9 mouse cellular contexts compared by ENCODE assay signal in genomic region chr7:127614091-127614490, GRCm38 (mm10). TPM values are rescaled to one million over a fixed set of nuclear protein-coding genes. Genes with fewer than 3 reads are reported as not detected.
DNase-seq lines count a peak whose midpoint lies in the region; ATAC-seq and TF ChIP-seq lines count a peak whose summit lies in the region.
"Had no signal": no experiment of that assay in that cellular context is flagged by ENCODE, and none has a peak within 500 bp of the region (broad histone marks: within the 10 kb centered on the region; RNA-seq: fewer than 3 reads in every experiment).

No protein-coding gene starts in this region.

- 23% methylated on average over 8 of the region's 8 CpGs for WGBS in lung, adult 2 months
- 10% methylated on average over 8 of the region's 8 CpGs for WGBS in embryonic facial prominence, embryonic 15.5 days
- 18% methylated on average over 8 of the region's 8 CpGs for WGBS in kidney, embryonic 16.5 days
- 22% methylated on average over 8 of the region's 8 CpGs for WGBS in neural tube, embryonic 13.5 days

- H3K27ac ChIP-seq in embryonic facial prominence, embryonic 15.5 days (replicated peaks), result peak overlapping the region; percentile 78; the same call in 1 of the 2 replicates
- H3K27ac ChIP-seq in kidney, embryonic 16.5 days (ENCODE audit: low read length), result peak overlapping the region; percentile 94
- H3K27ac ChIP-seq in neural tube, embryonic 13.5 days (replicated peaks), result no peak overlapping the region

- H3K27me3 ChIP-seq in embryonic facial prominence, embryonic 15.5 days, result no peaks in the 10 kb centered on the region
- no peaks in the 10 kb centered on the region for H3K27me3 ChIP-seq in kidney, embryonic 16.5 days (ENCODE audit: insufficient read depth, low read length)
- no peaks in the 10 kb centered on the region for H3K27me3 ChIP-seq in neural tube, embryonic 13.5 days

- H3K36me3 ChIP-seq in embryonic facial prominence, embryonic 15.5 days, result peaks cover 38% of the 10 kb centered on the region
- peaks cover 38% of the 10 kb centered on the region for H3K36me3 ChIP-seq in kidney, embryonic 16.5 days (ENCODE audit: insufficient read depth, low read length)
- H3K36me3 ChIP-seq in neural tube, embryonic 13.5 days, result peaks cover 35% of the 10 kb centered on the region

- H3K9me3 ChIP-seq in embryonic facial prominence, embryonic 15.5 days (replicated peaks), result no peaks in the 10 kb centered on the region
- H3K9me3 ChIP-seq in kidney, embryonic 16.5 days (ENCODE audit: low read length), result peaks cover 7% of the 10 kb centered on the region; the same call in 1 of the 2 replicates
- H3K9me3 ChIP-seq in neural tube, embryonic 13.5 days, result no peaks in the 10 kb centered on the region

- H3K4me3 ChIP-seq in lung, adult 2 months (replicated peaks; ENCODE audit: extremely low read depth, low read depth, low read length), result peak overlapping the region; percentile 91
- H3K4me3 ChIP-seq in embryonic facial prominence, embryonic 15.5 days (replicated peaks), result peak overlapping the region; percentile 99
- H3K4me3 ChIP-seq in kidney, embryonic 16.5 days (ENCODE audit: low read length), result peak overlapping the region; percentile 100
- H3K4me3 ChIP-seq in neural tube, embryonic 13.5 days, result peak overlapping the region; percentile 99

- no peak for DNase-seq in lung, adult 2 months
- no peak for DNase-seq in lung, postnatal 10 days
- DNase-seq in adrenal gland, postnatal 25 days, result no peak
- DNase-seq in left cerebral cortex, adult 8-10 months (ENCODE audit: low spot score in 2 of 2), result no peak
- DNase-seq in left cerebral cortex, adult 11 months (ENCODE audit: low spot score), result no peak

- H3K4me2 ChIP-seq in embryonic facial prominence, embryonic 15.5 days (replicated peaks), result peak overlapping the region; percentile 68
- peak overlapping the region; percentile 81 for H3K4me2 ChIP-seq in kidney, embryonic 16.5 days (replicated peaks; ENCODE audit: low read depth, low read length)
- peak overlapping the region; percentile 92 for H3K4me2 ChIP-seq in neural tube, embryonic 13.5 days

- ATAC-seq in embryonic facial prominence, embryonic 15.5 days (ENCODE audit: insufficient number of reproducible peaks, low FRiP score, low TSS enrichment, low read depth), result no peak
- ATAC-seq in kidney, embryonic 16.5 days (ENCODE audit: low FRiP score, low TSS enrichment), result no peak; the same call in 1 of the 2 replicates
- no peak for ATAC-seq in neural tube, embryonic 13.5 days (ENCODE audit: low read depth)

- TF ChIP-seq CTCF in lung, adult 2 months (IDR thresholded peaks at IDR 0.05; ENCODE audit: insufficient read depth, low read length), result no peak

- TF ChIP-seq POLR2A in lung, adult 2 months (IDR thresholded peaks at IDR 0.05; ENCODE audit: borderline replicate concordance, extremely low read depth, low read depth, low read length), result no peak

- peak overlapping the region; percentile 93 for H3K9ac ChIP-seq in embryonic facial prominence, embryonic 15.5 days
- H3K9ac ChIP-seq in kidney, embryonic 16.5 days (replicated peaks; ENCODE audit: low read length), result peak overlapping the region; percentile 99
- H3K9ac ChIP-seq in neural tube, embryonic 13.5 days, result peak overlapping the region; percentile 97

- H3K4me1 ChIP-seq in lung, adult 2 months (ENCODE audit: control insufficient read depth, insufficient read depth, low read length), result 0 out of 2 replicates have a peak, but pooled peaks cover 7% of the 10 kb centered on the region
- H3K4me1 ChIP-seq in embryonic facial prominence, embryonic 15.5 days, result peaks cover 14% of the 10 kb centered on the region
- H3K4me1 ChIP-seq in kidney, embryonic 16.5 days (ENCODE audit: insufficient read depth, low read length), result peaks cover 17% of the 10 kb centered on the region
- peaks cover 37% of the 10 kb centered on the region for H3K4me1 ChIP-seq in neural tube, embryonic 13.5 days (replicated peaks)

RNA-seq across cellular contexts. Expression of gene Zfp629, which starts 1.5 kb away (rescaled TPM):
- 13.9 and 15.4 TPM in 2 replicates for polyA plus RNA-seq in lung, adult 2 months (2012; rRNA removed)
- polyA plus RNA-seq in embryonic facial prominence, embryonic 15.5 days (2015; fragmentation: Nextera tagmentation; extraction: Ambion mirVana), result 11.4 and 11.9 TPM in 2 replicates
- polyA plus RNA-seq in kidney, embryonic 16.5 days (2015; fragmentation: Nextera tagmentation; extraction: Ambion mirVana), result 19.8 and 22.1 TPM in 2 replicates
- polyA plus RNA-seq in neural tube, embryonic 13.5 days (2015; fragmentation: Nextera tagmentation; extraction: Ambion mirVana), result 22.8 and 23.1 TPM in 2 replicates
- total RNA-seq in adrenal gland, postnatal 25 days (2021), result 25.1 and 25.4 TPM in 2 replicates
- 10 to 100 TPM; 19.3 to 29.3 (median 21.9) TPM for total RNA-seq in left cerebral cortex, adult 8-10 months (2022)

RNA-seq across cellular contexts. Expression of gene Rnf40, which starts 25.5 kb away (rescaled TPM):
- 26.1 and 32.8 TPM in 2 replicates for polyA plus RNA-seq in lung, adult 2 months (2012; rRNA removed)
- polyA plus RNA-seq in embryonic facial prominence, embryonic 15.5 days (2015; fragmentation: Nextera tagmentation; extraction: Ambion mirVana), result 47.5 and 51.5 TPM in 2 replicates
- 50.6 and 51.4 TPM in 2 replicates for polyA plus RNA-seq in kidney, embryonic 16.5 days (2015; fragmentation: Nextera tagmentation; extraction: Ambion mirVana)
- polyA plus RNA-seq in neural tube, embryonic 13.5 days (2015; fragmentation: Nextera tagmentation; extraction: Ambion mirVana), result 43.5 and 48.3 TPM in 2 replicates
- 60.6 and 69.6 TPM in 2 replicates for total RNA-seq in adrenal gland, postnatal 25 days (2021)
- total RNA-seq in left cerebral cortex, adult 8-10 months (2022), result 10 to 100 TPM; 57.1 to 68.5 (median 67.5) TPM

RNA-seq across cellular contexts. Expression of gene Ccdc189, which starts 25.7 kb away (rescaled TPM):
- 14.0 and 16.5 TPM in 2 replicates for polyA plus RNA-seq in lung, adult 2 months (2012; rRNA removed)
- polyA plus RNA-seq in embryonic facial prominence, embryonic 15.5 days (2015; fragmentation: Nextera tagmentation; extraction: Ambion mirVana), result 19.2 and 29.0 TPM in 2 replicates
- polyA plus RNA-seq in kidney, embryonic 16.5 days (2015; fragmentation: Nextera tagmentation; extraction: Ambion mirVana), result 16.7 and 17.6 TPM in 2 replicates
- polyA plus RNA-seq in neural tube, embryonic 13.5 days (2015; fragmentation: Nextera tagmentation; extraction: Ambion mirVana), result 9.2 and 11.2 TPM in 2 replicates
- total RNA-seq in adrenal gland, postnatal 25 days (2021), result 12.7 and 15.4 TPM in 2 replicates
- 10 to 100 TPM in 2 of 4 experiments, 1 to 10 TPM in 2; 7.4 to 10.5 (median 10.0) TPM for total RNA-seq in left cerebral cortex, adult 8-10 months (2022)

RNA-seq across cellular contexts. Expression of gene Phkg2, which starts 41.0 kb away (rescaled TPM):
- 54.9 and 70.9 TPM in 2 replicates for polyA plus RNA-seq in lung, adult 2 months (2012; rRNA removed)
- polyA plus RNA-seq in embryonic facial prominence, embryonic 15.5 days (2015; fragmentation: Nextera tagmentation; extraction: Ambion mirVana), result 40.0 TPM in 2 replicates
- 40.7 and 46.7 TPM in 2 replicates for polyA plus RNA-seq in kidney, embryonic 16.5 days (2015; fragmentation: Nextera tagmentation; extraction: Ambion mirVana)
- polyA plus RNA-seq in neural tube, embryonic 13.5 days (2015; fragmentation: Nextera tagmentation; extraction: Ambion mirVana), result 59.1 and 62.8 TPM in 2 replicates
- total RNA-seq in adrenal gland, postnatal 25 days (2021), result 52.3 and 55.0 TPM in 2 replicates
- total RNA-seq in left cerebral cortex, adult 8-10 months (2022), result 10 to 100 TPM; 74.2 to 85.4 (median 81.9) TPM

RNA-seq across cellular contexts. Expression of gene Tmem265, which starts 52.9 kb away (rescaled TPM):
- polyA plus RNA-seq in lung, adult 2 months (2012; rRNA removed), result 1.7 and 4.2 TPM in 2 replicates
- 6.5 and 12.8 TPM in 2 replicates for polyA plus RNA-seq in embryonic facial prominence, embryonic 15.5 days (2015; fragmentation: Nextera tagmentation; extraction: Ambion mirVana)
- polyA plus RNA-seq in kidney, embryonic 16.5 days (2015; fragmentation: Nextera tagmentation; extraction: Ambion mirVana), result 10.5 and 10.6 TPM in 2 replicates
- polyA plus RNA-seq in neural tube, embryonic 13.5 days (2015; fragmentation: Nextera tagmentation; extraction: Ambion mirVana), result 4.5 and 4.8 TPM in 2 replicates
- not detected in 2 replicates for total RNA-seq in adrenal gland, postnatal 25 days (2021)
- 1 to 10 TPM in 2 of 4 experiments, under 1 TPM in 1, not detected in 1; 1.00 to 1.3 (median 1.0) TPM for total RNA-seq in left cerebral cortex, adult 8-10 months (2022)
- total RNA-seq: adrenal gland, postnatal 10 days had no signal
